Mouse (Mus musculus) C2C12 (cell line): ENCODE data around the gene Rala. TPM values are rescaled to one million over a fixed set of nuclear protein-coding genes. Genes with fewer than 3 reads are reported as not detected.

Experiments used
- H3K27me3 ChIP-seq: one replicate; pipeline ENCODE4 v1.6.1; 2011; ENCODE audit not compliant: control insufficient read depth, insufficient read depth, insufficient read length
- H3K36me3 ChIP-seq: one replicate; pipeline ENCODE4 v1.6.1; 2011; ENCODE audit not compliant: control insufficient read depth, insufficient read depth
- H3K4me3 ChIP-seq: one replicate; pipeline ENCODE4 v1.5.1; 2011; ENCODE audit warnings: mild to moderate bottlenecking, control low read depth; ENCODE audit not compliant: poor library complexity, insufficient read depth, severe bottlenecking
- H3K79me2 ChIP-seq: one replicate; pipeline ENCODE4 v1.6.1; 2011; ENCODE audit not compliant: control insufficient read depth, insufficient read depth
- H3K79me3 ChIP-seq: one replicate; pipeline ENCODE4 v1.6.1; 2011; ENCODE audit warnings: low read depth, control low read depth
- H3ac ChIP-seq: one replicate; pipeline ENCODE3; 2011; ENCODE audit warnings: low read depth; ENCODE audit not compliant: control insufficient read depth, insufficient read length
- CEBPB ChIP-seq: IDR thresholded peaks from one replicate; pipeline ENCODE4 v1.6.1; 2011; ENCODE audit warnings: low read depth, mild to moderate bottlenecking, control low read depth, moderate library complexity
- CTCF ChIP-seq: IDR thresholded peaks from one replicate; pipeline ENCODE4 v1.5.1; 2011; ENCODE audit not compliant: control insufficient read depth, insufficient read depth, insufficient read length
- FOSL1 ChIP-seq: IDR thresholded peaks from one replicate; pipeline ENCODE4 v1.8.0; 2011; ENCODE audit warnings: mild to moderate bottlenecking, low read length; ENCODE audit not compliant: poor library complexity, insufficient read depth, severe bottlenecking
- MAX ChIP-seq: IDR thresholded peaks from one replicate; pipeline ENCODE4 v1.6.1; 2011; ENCODE audit warnings: mild to moderate bottlenecking, control low read depth
- MYOD1 ChIP-seq: IDR thresholded peaks from one replicate; pipeline ENCODE4 v1.6.1; 2011; ENCODE audit warnings: low read depth; ENCODE audit not compliant: control insufficient read depth, insufficient read length
- MYOG ChIP-seq: IDR thresholded peaks from one replicate; pipeline ENCODE4 v1.6.1; 2011; ENCODE audit not compliant: control insufficient read depth, insufficient read length; ENCODE audit errors: extremely low read depth
- USF1 ChIP-seq: IDR thresholded peaks from one replicate; pipeline ENCODE4 v1.6.1; 2011; ENCODE audit warnings: low read depth, mild to moderate bottlenecking, control low read depth, moderate library complexity
- polyA plus RNA-seq: library from polyadenylated mRNA; unstranded; fragments of >200 nt; fragmentation: generic; extraction: Trizol; gene quantifications from one replicate; pipeline ENCODE4 v1.2.1, GENCODE M21; 2012; ENCODE audit warnings: missing spikeins

Gene Rala
- polyA plus RNA-seq, 1 experiment: 32.3 TPM

DNA sequence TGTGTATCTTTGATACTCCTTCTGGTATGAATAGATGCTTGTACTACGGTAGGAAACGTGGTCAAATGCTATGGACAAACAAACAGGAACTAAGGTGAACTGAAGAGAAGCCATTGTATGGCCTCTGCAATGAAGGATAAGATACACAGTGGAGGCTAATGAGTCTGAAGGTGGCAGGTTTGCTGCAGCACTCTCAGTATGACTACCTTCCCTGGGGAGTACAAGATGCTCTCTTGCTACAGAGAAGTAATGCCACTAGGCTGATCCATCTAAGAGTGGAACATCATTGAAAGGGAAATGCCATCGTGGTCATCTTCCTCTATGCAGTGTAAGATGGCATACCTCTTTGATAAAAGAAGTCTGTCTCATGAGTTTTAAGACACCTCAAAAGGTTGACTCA, 111.1 kb downstream of the Rala start:
- TF ChIP-seq MYOG: no peak
- no peak for TF ChIP-seq MYOD1
- no peak for TF ChIP-seq MAX
- no peak for TF ChIP-seq FOSL1
- TF ChIP-seq CEBPB: no peak
- no peak for TF ChIP-seq CTCF
- TF ChIP-seq USF1: no peak
- H3K36me3 ChIP-seq: no peaks in the 10 kb centered on the region
- H3ac ChIP-seq: no peak overlapping the region
- no peaks in the 10 kb centered on the region for H3K27me3 ChIP-seq
- H3K79me3 ChIP-seq: no peaks in the 10 kb centered on the region
- H3K79me2 ChIP-seq: no peaks in the 10 kb centered on the region
- H3K4me3 ChIP-seq: no peak overlapping the region

Other genes with a start within 250 kb of the Rala start
- 12.2 TPM for gene Mplkip, start 249.0 kb downstream of the Rala start, polyA plus RNA-seq
- 0.42 TPM for gene Sugct, start 248.7 kb downstream of the Rala start, polyA plus RNA-seq
- 15.9 TPM for gene Cdk13, start 139.1 kb downstream of the Rala start, polyA plus RNA-seq
- gene Yae1d1, start 49.1 kb upstream of the Rala start, polyA plus RNA-seq: 18.2 TPM